18 mouse cellular contexts compared by ENCODE assay signal in genomic region chr19:43998802-43999527, GRCm38 (mm10). TPM values are rescaled to one million over a fixed set of nuclear protein-coding genes. Genes with fewer than 3 reads are reported as not detected.
"Had no signal": no experiment of that assay in that cellular context is flagged by ENCODE, and none has a peak within 500 bp of the region (broad histone marks: within the 10 kb centered on the region; RNA-seq: fewer than 3 reads in every experiment).

No protein-coding gene starts in this region.

- H3K36me3 ChIP-seq: limb, embryonic 15.5 days; lung, embryonic 15.5 days; midbrain, embryonic 12.5 days; neural tube, embryonic 15.5 days had no signal

- H3K4me2 ChIP-seq: limb, embryonic 15.5 days; lung, embryonic 15.5 days; midbrain, embryonic 12.5 days; neural tube, embryonic 15.5 days had no signal

- H3K27ac ChIP-seq: hindbrain, postnatal 0 days; limb, embryonic 15.5 days; lung, embryonic 15.5 days; macrophage; midbrain, embryonic 12.5 days; neural tube, embryonic 15.5 days; stomach, postnatal 0 days had no signal

- H3K9me3 ChIP-seq: limb, embryonic 15.5 days; lung, embryonic 15.5 days; megakaryocyte, embryonic 14.5 days; midbrain, embryonic 12.5 days; neural tube, embryonic 15.5 days had no signal

- H3K4me1 ChIP-seq: limb, embryonic 15.5 days; lung, embryonic 15.5 days; midbrain, embryonic 12.5 days; neural tube, embryonic 15.5 days had no signal

- DNase-seq: kidney, adult 8-10 months; kidney, postnatal 36 days; lung, postnatal 14 days; thymus, postnatal 14 days had no signal

- H3K9ac ChIP-seq: limb, embryonic 15.5 days; lung, embryonic 15.5 days; midbrain, embryonic 12.5 days; neural tube, embryonic 15.5 days had no signal

- H3K27me3 ChIP-seq: limb, embryonic 15.5 days; lung, embryonic 15.5 days; midbrain, embryonic 12.5 days; neural tube, embryonic 15.5 days had no signal

- ATAC-seq: hindbrain, postnatal 0 days; midbrain, embryonic 16.5 days had no signal

- H3K4me3 ChIP-seq: limb, embryonic 15.5 days; lung, embryonic 15.5 days; megakaryocyte, embryonic 14.5 days; midbrain, embryonic 12.5 days; neural tube, embryonic 15.5 days had no signal

RNA-seq across cellular contexts. Expression of gene Cpn1, which starts 12.6 kb away (rescaled TPM):
- polyA plus RNA-seq: limb, embryonic 11.5 days; macrophage had no signal

RNA-seq across cellular contexts. Expression of gene Cyp2c23, which starts 30.0 kb away (rescaled TPM):
- total RNA-seq: hindbrain, postnatal 0 days; layer of hippocampus, adult 18-20 months; layer of hippocampus, postnatal 36 days had no signal
- polyA plus RNA-seq: hindbrain, postnatal 0 days; intestine, embryonic 14.5 days; midbrain, embryonic 12.5 days; midbrain, embryonic 16.5 days; neural tube, embryonic 11.5 days; neural tube, embryonic 15.5 days had no signal
